Mouse (Mus musculus) stomach, embryonic 15.5 days (tissue): Measurements from ENCODE around the gene Brpf3. TPM values are rescaled to one million over a fixed set of nuclear protein-coding genes. Genes with fewer than 3 reads are reported as not detected.
"Not testable (repeated sequence)": the region's sequence is repeated elsewhere in the genome, so short reads cannot be mapped to it uniquely, and the experiment has no call there.

Experiments used
- ATAC-seq: fragments of 200-750 bp; cut with Nextera tagmentation; 2 replicates; pipeline ENCODE4 v1.8.0; 2017; ENCODE audit warnings: low read depth, moderate number of reproducible peaks, moderate TSS enrichment; ENCODE audit not compliant: insufficient read depth, low FRiP score
- H3K27ac ChIP-seq: fragments of 300-500 bp; sonication (generic); 2 replicates; pipeline ENCODE4 v1.5.1; 2015; ENCODE audit warnings: mild to moderate bottlenecking, inconsistent platforms
- H3K27me3 ChIP-seq: fragments of 300-500 bp; sonication (generic); replicated peaks from 2 replicates; pipeline ENCODE4 v1.6.1; 2015; ENCODE audit warnings: inconsistent platforms
- H3K36me3 ChIP-seq: fragments of 300-500 bp; sonication (generic); 2 replicates; pipeline ENCODE4 v1.6.1; 2015; ENCODE audit warnings: inconsistent platforms
- H3K4me1 ChIP-seq: fragments of 300-500 bp; sonication (generic); 2 replicates; pipeline ENCODE4 v1.6.1; 2015; ENCODE audit warnings: inconsistent platforms
- H3K4me2 ChIP-seq: fragments of 300-500 bp; sonication (generic); 2 replicates; pipeline ENCODE4 v1.6.1; 2015; ENCODE audit warnings: mild to moderate bottlenecking, inconsistent platforms
- H3K4me3 ChIP-seq: fragments of 300-500 bp; sonication (generic); replicated peaks from 2 replicates; pipeline ENCODE4 v1.5.1; 2015; ENCODE audit warnings: inconsistent platforms
- H3K9ac ChIP-seq: fragments of 300-500 bp; sonication (generic); 2 replicates; pipeline ENCODE4 v1.6.1; 2015; ENCODE audit warnings: inconsistent platforms
- H3K9me3 ChIP-seq: fragments of 300-500 bp; sonication (generic); 2 replicates; pipeline ENCODE4 v1.6.1; 2016; ENCODE audit warnings: inconsistent platforms
- WGBS: fragments of 180-500 bp; shearing (Covaris S2); methylation state at CpG from one replicate; pipeline ENCODE4 v1.1.7; 2015; 5-methylcytosine and 5-hydroxymethylcytosine counted together
- polyA plus RNA-seq: library from polyadenylated mRNA; unstranded; fragments of >200 nt; fragmentation: Nextera tagmentation; extraction: Ambion mirVana; gene quantifications from 2 replicates; pipeline ENCODE4 v1.2.1, GENCODE M21; 2015

Brpf3 gene
- polyA plus RNA-seq: 14.5 and 15.1 TPM in 2 replicates

DNA sequence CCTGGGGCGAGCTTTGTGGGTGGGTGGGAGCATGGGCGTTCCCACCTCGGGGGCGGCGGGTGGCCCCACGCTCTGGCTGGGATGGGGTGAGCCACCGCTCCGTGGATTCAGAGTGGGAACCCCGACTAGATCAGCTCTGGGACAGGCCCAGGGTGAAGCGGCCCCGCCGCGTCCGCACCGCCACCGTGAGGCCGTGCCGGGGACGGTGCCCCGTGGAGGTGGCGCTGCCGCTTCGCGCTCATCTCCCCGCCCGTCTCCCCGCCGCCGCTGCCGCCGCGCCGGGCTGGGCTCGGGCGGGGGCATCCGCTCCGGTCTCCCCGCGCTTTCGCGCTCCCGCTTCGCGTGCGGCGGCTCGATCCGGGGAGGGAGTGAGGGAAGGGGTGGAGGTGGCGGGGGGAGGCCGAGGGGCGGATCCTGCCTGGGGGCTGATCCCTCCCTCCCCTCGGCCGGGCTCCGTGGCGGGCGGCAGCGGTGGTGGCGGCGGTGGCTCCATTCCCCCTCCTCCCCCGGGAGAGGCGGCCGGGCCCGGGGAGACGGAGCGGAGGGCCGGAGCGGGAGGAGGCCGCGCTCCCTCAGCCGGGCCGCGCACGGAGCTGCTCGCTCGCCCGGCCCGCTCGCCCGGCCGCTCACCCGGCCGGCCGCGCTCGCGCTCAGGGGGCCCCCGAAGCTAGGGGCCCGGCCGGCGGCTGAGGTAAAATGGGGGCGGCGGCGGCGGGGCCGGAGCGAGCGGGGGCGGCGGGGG is at the start of gene Brpf3:
Brpf3 (plus strand) TSS at position 420 of the 742 bp plus-strand sequence.
- 0% methylated on average over 66 of the region's 99 CpGs for WGBS
- Histone ChIP-seq H3K4me2 (peak within 1 kb of the TSS; percentile 97), H3K4me1 (peaks cover 21% of the 10 kb centered on the region), H3K4me3 (peak within 1 kb of the TSS; percentile 82), H3K27ac (peak within 1 kb of the TSS; percentile 97), H3K27me3 (no peaks in the 10 kb centered on the region), H3K36me3 (peaks cover 2% of the 10 kb centered on the region; the same call in 1 of the 2 replicates), H3K9ac (peak within 1 kb of the TSS; percentile 99), H3K9me3 (no peaks in the 10 kb centered on the region)
- ATAC-seq: peak; percentile 57

DNA sequence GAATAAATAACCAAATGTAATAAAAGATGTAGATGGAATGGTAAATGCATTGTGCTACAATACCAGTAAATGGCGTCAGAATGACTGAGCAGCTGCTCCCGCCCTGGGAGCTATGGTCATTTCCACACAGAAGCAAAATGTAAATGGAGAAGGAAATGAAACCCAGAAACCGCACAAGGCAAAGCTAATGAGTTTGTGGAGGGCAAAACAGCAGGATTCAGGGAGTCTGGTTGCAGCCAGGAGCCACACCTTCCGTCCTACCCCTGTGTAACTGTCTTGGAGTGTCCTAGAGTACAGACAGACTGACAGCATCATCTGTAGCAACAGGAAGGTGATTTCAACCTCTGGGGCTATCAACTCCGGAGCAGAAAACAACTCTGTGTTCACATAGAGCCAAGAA is 44.4 kb upstream of the Brpf3 start:
- H3K4me2 ChIP-seq: no peak overlapping the region
- H3K36me3 ChIP-seq: no peaks in the 10 kb centered on the region
- H3K27ac ChIP-seq: no peak overlapping the region
- no peak overlapping the region for H3K4me3 ChIP-seq
- no peaks in the 10 kb centered on the region for H3K27me3 ChIP-seq
- H3K9me3 ChIP-seq: no peaks in the 10 kb centered on the region
- ATAC-seq: no peak
- H3K9ac ChIP-seq: no peak overlapping the region
- H3K4me1 ChIP-seq: no peaks in the 10 kb centered on the region
- 60% methylated on average over 5 of the region's 5 CpGs for WGBS

DNA sequence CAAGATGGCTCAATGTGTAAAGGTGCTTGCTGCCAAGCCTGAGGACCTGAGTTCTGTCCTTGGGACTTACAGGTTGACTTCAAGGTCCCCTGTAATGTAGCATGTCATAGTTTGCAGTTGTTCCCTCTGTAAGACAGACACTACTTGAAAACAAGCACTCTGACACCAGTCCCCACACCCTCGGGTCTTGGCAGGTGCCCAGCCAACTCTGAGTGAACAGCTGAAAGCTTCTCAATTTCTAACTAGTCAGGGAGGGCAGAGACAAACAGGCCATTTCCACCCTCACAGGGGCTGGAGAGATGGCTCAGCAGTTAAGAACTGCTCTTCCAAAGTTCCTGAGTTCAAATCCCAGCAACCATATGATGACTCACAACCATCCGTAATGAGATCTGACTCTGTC is 43.4 kb upstream of the Brpf3 start:
- Histone ChIP-seq H3K27ac (no peak overlapping the region), H3K27me3 (no peaks in the 10 kb centered on the region), H3K36me3 (no peaks in the 10 kb centered on the region), H3K4me3 (no peak overlapping the region), H3K4me2 (no peak overlapping the region), H3K9ac (no peak overlapping the region), H3K9me3 (no peaks in the 10 kb centered on the region), H3K4me1 (no peaks in the 10 kb centered on the region)
- WGBS: 75% methylated on average over 2 of the region's 2 CpGs
- no peak for ATAC-seq

DNA sequence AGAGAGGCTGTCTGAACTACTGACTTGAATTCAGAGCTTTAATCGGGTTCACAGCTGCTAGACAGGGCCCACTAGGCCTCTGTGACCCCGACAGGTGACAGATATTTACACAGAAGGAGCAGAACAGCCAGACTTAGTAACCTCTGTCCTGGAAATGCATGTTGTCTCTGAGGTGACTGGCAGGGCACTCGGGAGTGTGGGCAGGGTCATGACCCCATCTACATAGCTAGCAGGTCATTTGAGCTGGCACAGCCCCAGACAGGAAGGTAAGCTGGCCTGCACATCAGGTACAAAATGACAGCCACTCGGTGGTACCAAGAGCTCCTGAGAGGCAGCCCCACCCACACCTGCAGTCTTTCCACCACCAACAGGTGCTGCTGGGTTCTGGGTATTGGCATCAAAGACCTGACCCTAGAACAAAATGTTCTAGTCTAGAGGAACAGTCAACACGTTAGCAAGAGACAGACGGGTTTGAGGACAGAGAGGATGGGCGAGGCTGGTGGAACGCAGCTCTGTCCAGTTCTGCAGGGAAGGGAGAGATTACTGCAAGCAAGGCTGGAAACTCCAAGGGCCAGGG is 40.1 kb upstream of the Brpf3 start:
- Histone ChIP-seq H3K27ac (no peak overlapping the region), H3K9ac (no peak overlapping the region), H3K4me1 (no peaks in the 10 kb centered on the region), H3K27me3 (no peaks in the 10 kb centered on the region), H3K9me3 (no peaks in the 10 kb centered on the region), H3K4me2 (no peak overlapping the region), H3K36me3 (no peaks in the 10 kb centered on the region), H3K4me3 (no peak overlapping the region)
- no peak for ATAC-seq
- 51% methylated on average over 8 of the region's 8 CpGs for WGBS

DNA sequence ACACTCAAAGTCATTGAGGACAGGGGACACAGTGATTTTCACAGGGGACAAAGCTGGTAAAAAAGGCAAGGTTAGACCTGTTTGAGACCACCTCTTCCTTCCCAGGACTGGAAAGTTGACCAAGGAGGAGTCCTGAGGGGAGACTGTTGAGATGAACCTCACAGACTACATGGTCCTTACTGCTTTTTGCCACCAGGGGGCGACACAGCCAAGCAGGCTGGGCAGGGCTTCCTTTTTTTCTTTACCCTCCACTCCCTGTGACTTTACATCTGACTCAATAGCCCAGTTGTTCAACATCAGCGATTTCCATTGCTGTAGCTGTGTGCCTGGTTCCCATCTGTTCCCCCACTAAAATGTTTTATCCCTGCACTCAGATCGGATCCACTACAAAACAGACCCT is 39.0 kb upstream of the Brpf3 start:
- WGBS: 14% methylated on average over 3 of the region's 3 CpGs
- Histone ChIP-seq H3K9me3 (no peaks in the 10 kb centered on the region), H3K4me2 (no peak overlapping the region), H3K4me3 (no peak overlapping the region), H3K27me3 (no peaks in the 10 kb centered on the region), H3K27ac (no peak overlapping the region), H3K9ac (no peak overlapping the region), H3K4me1 (no peaks in the 10 kb centered on the region), H3K36me3 (no peaks in the 10 kb centered on the region)
- peak; percentile 66 for ATAC-seq

DNA sequence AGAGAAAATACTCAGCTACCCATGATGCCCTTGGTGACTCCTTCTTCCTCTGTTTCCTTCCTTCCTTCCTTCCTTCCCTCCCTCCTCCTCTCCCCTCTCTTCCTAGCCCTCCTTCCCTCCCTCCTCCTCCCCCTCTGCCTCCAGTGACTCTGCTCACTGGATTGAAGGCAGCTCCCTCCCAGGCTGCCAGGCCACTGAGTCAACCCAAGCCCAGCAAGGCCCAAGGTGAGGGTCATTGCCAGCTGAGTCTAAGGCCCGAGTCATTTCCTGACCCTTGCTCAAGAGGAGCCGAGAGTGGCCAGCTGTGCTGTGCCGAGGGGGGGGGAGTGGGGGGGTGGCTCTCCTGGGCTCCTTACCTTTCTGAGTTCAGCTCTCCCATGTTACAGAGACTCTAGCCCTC is 34.7 kb upstream of the Brpf3 start:
- H3K9me3 ChIP-seq: no peaks in the 10 kb centered on the region
- no peak overlapping the region for H3K27ac ChIP-seq
- H3K36me3 ChIP-seq: no peaks in the 10 kb centered on the region
- H3K4me2 ChIP-seq: no peak overlapping the region
- 48% methylated on average over 3 of the region's 3 CpGs for WGBS
- no peak overlapping the region for H3K4me3 ChIP-seq
- no peak overlapping the region for H3K9ac ChIP-seq
- no peaks in the 10 kb centered on the region for H3K27me3 ChIP-seq
- ATAC-seq: no peak
- peaks cover 15% of the 10 kb centered on the region for H3K4me1 ChIP-seq

DNA sequence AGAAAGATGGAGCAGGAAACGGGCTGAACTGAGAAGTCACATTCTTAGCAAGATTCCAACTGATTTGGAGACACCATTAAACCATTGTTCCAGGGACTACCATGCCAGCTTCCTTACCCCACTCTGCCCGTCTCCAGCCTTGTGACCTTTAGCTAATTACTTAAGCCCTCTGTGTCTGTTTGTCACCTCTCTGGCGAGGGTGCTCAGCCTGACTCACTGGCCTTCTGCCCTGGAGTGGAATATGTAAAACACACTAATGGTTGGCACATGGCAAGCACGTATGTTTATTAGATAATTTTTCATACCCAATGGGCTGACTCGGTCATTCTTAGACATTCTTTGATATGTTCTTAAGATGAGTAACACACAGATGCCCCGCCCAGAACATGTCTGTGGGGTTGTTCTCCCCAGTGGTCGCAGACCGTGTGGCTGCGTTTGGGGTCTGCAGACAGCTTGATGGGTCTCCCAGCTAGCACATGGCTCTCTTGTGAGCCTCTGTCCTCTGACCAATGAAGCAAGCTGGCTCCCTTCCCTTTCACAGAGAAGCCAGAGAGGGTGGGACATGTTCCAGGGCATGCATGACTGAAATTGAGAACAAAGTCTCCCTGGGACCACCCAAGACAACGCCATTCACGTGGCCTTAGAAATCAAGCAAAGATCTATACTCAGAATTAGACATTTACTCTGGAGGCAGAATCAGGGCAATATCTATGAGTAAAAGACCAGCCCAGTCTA is 33.9 kb upstream of the Brpf3 start:
- no peak overlapping the region for H3K27ac ChIP-seq
- no peak for ATAC-seq
- H3K9me3 ChIP-seq: no peaks in the 10 kb centered on the region
- H3K27me3 ChIP-seq: no peaks in the 10 kb centered on the region
- no peak overlapping the region for H3K9ac ChIP-seq
- no peak overlapping the region for H3K4me2 ChIP-seq
- no peaks in the 10 kb centered on the region for H3K36me3 ChIP-seq
- WGBS: 75% methylated on average over 11 of the region's 11 CpGs
- H3K4me3 ChIP-seq: no peak overlapping the region
- H3K4me1 ChIP-seq: peaks cover 15% of the 10 kb centered on the region

DNA sequence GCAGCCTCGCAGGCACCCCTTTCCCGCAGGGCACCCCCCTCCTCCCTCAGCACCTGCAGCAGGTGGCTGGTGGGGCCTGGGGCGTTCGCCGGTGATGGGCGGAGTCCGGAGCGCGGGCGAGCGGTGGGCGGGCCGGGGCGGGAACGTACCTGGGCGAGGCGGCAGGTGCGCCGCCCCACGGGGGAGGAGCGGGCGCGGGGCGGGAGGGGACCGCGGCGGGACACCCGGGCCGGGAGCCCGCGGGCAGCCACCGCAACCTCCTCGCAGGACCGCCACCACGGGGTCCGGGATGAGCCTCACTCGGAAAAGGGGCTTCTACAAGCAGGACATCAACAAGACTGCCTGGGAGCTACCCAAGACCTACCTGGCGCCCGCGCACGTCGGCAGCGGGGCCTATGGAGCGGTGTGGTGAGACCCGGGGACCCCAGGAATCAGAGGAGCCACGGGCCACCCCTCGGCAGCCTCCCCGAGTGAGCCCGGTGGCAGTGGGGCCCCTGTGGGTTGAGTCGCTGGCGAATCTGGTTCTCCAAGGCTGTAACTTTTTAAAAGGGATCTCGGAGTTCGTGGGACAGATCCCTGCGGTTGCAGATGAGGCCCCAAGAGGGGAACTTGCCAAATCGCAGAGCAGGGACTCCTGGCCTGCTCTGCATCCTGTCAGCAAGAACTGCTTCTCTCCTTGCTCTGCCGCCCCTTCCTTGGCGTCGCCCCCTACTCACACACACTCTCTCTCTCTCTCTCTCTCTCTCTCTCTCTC is 31.6 kb upstream of the Brpf3 start, which contains the start of gene Mapk13:
Mapk13 (plus strand) TSS at position 177 of the 754 bp plus-strand sequence.
- under 1% methylated on average over 55 of the region's 58 CpGs for WGBS
- peak within 1 kb of the TSS; percentile 63 for H3K27ac ChIP-seq
- ATAC-seq: peak; percentile 34; the same call in 1 of the 2 replicates
- H3K27me3 ChIP-seq: no peaks in the 10 kb centered on the region
- H3K4me1 ChIP-seq: peaks cover 15% of the 10 kb centered on the region
- peak within 1 kb of the TSS; percentile 87 for H3K4me2 ChIP-seq
- H3K9me3 ChIP-seq: no peaks in the 10 kb centered on the region
- peak within 1 kb of the TSS; percentile 61 for H3K9ac ChIP-seq
- peak within 1 kb of the TSS; percentile 61 for H3K4me3 ChIP-seq
- no peaks in the 10 kb centered on the region for H3K36me3 ChIP-seq

DNA sequence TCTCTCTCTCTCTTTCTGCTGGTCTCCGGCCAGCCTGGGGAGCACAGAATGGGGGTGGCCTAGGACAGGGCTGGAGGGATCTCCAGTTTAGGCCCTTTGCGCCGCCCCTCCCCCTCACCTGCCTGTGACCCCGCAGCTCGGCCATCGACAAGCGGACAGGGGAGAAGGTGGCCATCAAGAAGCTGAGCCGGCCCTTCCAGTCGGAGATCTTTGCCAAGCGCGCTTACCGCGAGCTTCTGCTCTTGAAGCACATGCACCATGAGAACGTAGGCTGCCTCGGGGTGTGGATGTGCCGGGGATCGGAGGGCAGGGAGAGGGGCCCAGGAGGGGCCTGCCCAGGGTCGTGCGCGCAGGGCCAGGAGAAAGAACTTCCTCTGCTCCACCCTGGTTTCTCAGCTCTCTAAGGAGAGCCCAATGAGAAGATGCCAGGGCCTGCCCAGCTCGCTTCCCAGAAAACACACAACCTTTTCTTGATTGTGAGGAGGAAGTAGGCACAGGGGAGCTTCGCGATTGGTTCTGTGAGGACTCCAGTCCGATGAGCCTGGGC is 30.9 kb upstream of the Brpf3 start:
- Histone ChIP-seq H3K4me3 (peak overlapping the region; percentile 61), H3K27me3 (no peaks in the 10 kb centered on the region), H3K27ac (peak overlapping the region; percentile 63; the same call in 1 of the 2 replicates), H3K4me2 (peak overlapping the region; percentile 87), H3K9ac (peak overlapping the region; percentile 61), H3K4me1 (peaks cover 15% of the 10 kb centered on the region), H3K36me3 (no peaks in the 10 kb centered on the region), H3K9me3 (no peaks in the 10 kb centered on the region)
- 3% methylated on average over 24 of the region's 24 CpGs for WGBS
- ATAC-seq: peak; percentile 48

DNA sequence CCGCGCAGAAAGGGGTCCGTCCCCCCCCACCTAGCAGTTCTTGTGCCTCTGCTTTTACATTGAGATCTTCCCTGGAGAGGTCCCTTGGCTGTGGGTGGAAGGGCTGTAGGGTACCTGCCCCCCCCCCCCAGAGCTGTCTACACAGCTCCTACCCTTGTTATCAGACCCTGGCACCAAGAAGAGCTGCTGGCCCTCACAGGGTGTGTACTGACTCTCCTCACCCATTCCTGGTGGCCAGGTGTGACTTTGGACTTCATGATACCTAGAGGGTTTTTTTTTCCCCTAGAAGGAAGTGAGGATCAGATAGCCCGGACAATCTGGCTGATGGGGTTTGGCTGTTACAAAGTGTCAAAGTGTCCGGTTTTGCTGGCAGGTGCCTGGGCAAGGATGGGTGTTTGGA is 29.6 kb upstream of the Brpf3 start:
- no peaks in the 10 kb centered on the region for H3K27me3 ChIP-seq
- H3K36me3 ChIP-seq: 0 out of 2 replicates have a peak, but pooled peaks cover 5% of the 10 kb centered on the region
- H3K9me3 ChIP-seq: no peaks in the 10 kb centered on the region
- no peak overlapping the region for H3K4me2 ChIP-seq
- 79% methylated on average over 5 of the region's 5 CpGs for WGBS
- no peak overlapping the region for H3K27ac ChIP-seq
- H3K4me3 ChIP-seq: no peak overlapping the region
- H3K9ac ChIP-seq: no peak overlapping the region
- no peak for ATAC-seq
- peaks cover 15% of the 10 kb centered on the region for H3K4me1 ChIP-seq

DNA sequence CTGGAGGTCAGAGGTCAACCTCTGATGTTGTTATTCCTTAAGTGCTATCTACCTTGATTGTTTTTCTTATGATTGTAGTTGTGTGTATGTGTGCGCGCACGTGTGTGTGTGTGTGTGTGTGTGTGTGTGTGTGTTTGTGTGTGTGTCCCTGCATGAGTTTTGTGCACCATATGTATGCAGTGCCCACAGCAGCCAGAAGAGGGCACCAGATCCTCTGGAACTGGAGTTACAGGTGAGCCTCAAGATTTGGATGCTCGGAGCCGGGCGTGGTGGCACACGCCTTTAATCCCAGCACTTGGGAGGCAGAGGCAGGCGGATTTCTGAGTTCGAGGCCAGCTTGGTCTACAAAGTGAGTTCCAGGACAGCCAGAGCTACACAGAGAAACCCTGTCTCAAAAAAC is 26.6 kb upstream of the Brpf3 start:
- Histone ChIP-seq H3K36me3 (0 out of 2 replicates have a peak, but pooled peaks cover 10% of the 10 kb centered on the region), H3K4me1 (peaks cover 14% of the 10 kb centered on the region)
- not testable (repeated sequence) for H3K9me3 ChIP-seq, H3K9ac ChIP-seq, H3K27ac ChIP-seq, ATAC-seq, H3K27me3 ChIP-seq, H3K4me2 ChIP-seq, H3K4me3 ChIP-seq
- WGBS: 95% methylated on average over 9 of the region's 9 CpGs
